Comparison of ENCODE assay signal across 12 mouse cellular contexts in the genomic region with DNA sequence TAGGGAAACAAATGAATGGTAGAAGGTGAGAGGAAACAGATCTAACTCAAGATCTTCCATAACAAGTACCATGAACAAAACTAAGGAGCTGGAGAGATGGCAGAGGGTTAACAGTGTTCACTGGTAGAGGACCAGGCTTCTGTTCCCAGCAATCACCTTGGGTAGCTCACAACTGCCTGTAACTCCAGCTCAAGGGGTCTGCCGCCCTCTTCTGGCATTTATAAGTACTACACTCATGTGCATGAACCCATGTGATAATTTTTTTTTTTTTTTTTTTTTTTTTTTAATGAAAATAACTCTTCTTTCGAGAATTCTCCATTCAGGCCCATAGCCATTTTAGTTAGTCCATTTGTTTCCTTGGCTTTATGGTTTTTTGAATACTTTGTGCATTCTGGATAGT.
A peak's percentile ranks its signal among the peaks of the same experiment; 100 is the strongest.
DNase-seq lines count a peak whose midpoint lies in the region; ATAC-seq and TF ChIP-seq lines count a peak whose summit lies in the region.
"Had no signal": no experiment of that assay in that cellular context is flagged by ENCODE, and none has a peak within 500 bp of the region (broad histone marks: within the 10 kb centered on the region; RNA-seq: fewer than 3 reads in every experiment).

No protein-coding gene starts in this region.

- H3K4me2 ChIP-seq in embryonic facial prominence, embryonic 11.5 days (ENCODE audit: low read depth, low read length): no peak overlapping the region
- no peak overlapping the region for H3K4me2 ChIP-seq in lung, embryonic 14.5 days
- H3K4me2 ChIP-seq: embryonic facial prominence, embryonic 12.5 days; neural tube, embryonic 13.5 days had no signal

- H3K27ac ChIP-seq in embryonic facial prominence, embryonic 11.5 days (replicated peaks; ENCODE audit: low read depth, low read length): no peak overlapping the region
- H3K27ac ChIP-seq in embryonic facial prominence, embryonic 10.5 days (replicated peaks): no peak overlapping the region
- no peak overlapping the region for H3K27ac ChIP-seq in lung, embryonic 14.5 days (ENCODE audit: low read depth)
- H3K27ac ChIP-seq: embryonic facial prominence, embryonic 12.5 days; neural tube, embryonic 13.5 days had no signal

- H3K9me3 ChIP-seq in embryonic facial prominence, embryonic 11.5 days (replicated peaks; ENCODE audit: control insufficient read depth, low read length): no peaks in the 10 kb centered on the region
- H3K9me3 ChIP-seq in embryonic facial prominence, embryonic 10.5 days: no peaks in the 10 kb centered on the region
- no peaks in the 10 kb centered on the region for H3K9me3 ChIP-seq in lung, embryonic 14.5 days (ENCODE audit: low read depth, low read length)
- H3K9me3 ChIP-seq: embryonic facial prominence, embryonic 12.5 days; neural tube, embryonic 13.5 days had no signal

- no peaks in the 10 kb centered on the region for H3K36me3 ChIP-seq in embryonic facial prominence, embryonic 11.5 days (replicated peaks; ENCODE audit: control insufficient read depth, insufficient read depth, low read depth, low read length)
- no peaks in the 10 kb centered on the region for H3K36me3 ChIP-seq in embryonic facial prominence, embryonic 10.5 days (replicated peaks)
- no peaks in the 10 kb centered on the region for H3K36me3 ChIP-seq in lung, embryonic 14.5 days (ENCODE audit: insufficient read depth)
- no peaks in the 10 kb centered on the region for H3K36me3 ChIP-seq in splenic B cell, adult 2 months (ENCODE audit: control insufficient read depth, insufficient read depth, low read length, poor library complexity, severe bottlenecking)
- H3K36me3 ChIP-seq: embryonic facial prominence, embryonic 12.5 days; neural tube, embryonic 13.5 days had no signal

- no peak overlapping the region for H3K9ac ChIP-seq in embryonic facial prominence, embryonic 11.5 days (replicated peaks; ENCODE audit: low read length)
- no peak overlapping the region for H3K9ac ChIP-seq in lung, embryonic 14.5 days
- H3K9ac ChIP-seq: embryonic facial prominence, embryonic 12.5 days; neural tube, embryonic 13.5 days had no signal

- H3K27me3 ChIP-seq in embryonic facial prominence, embryonic 11.5 days (ENCODE audit: control insufficient read depth, insufficient read depth, low read length): no peaks in the 10 kb centered on the region
- H3K27me3 ChIP-seq in embryonic facial prominence, embryonic 10.5 days (replicated peaks; ENCODE audit: low read depth, poor library complexity, severe bottlenecking): no peaks in the 10 kb centered on the region
- H3K27me3 ChIP-seq in lung, embryonic 14.5 days (ENCODE audit: insufficient read depth, low read length): no peaks in the 10 kb centered on the region
- H3K27me3 ChIP-seq in splenic B cell, adult 2 months (ENCODE audit: control insufficient read depth, insufficient read depth, low read length, poor library complexity, severe bottlenecking): no peaks in the 10 kb centered on the region
- H3K27me3 ChIP-seq: embryonic facial prominence, embryonic 12.5 days; neural tube, embryonic 13.5 days had no signal

- WGBS in embryonic facial prominence, embryonic 11.5 days: 51% methylated on average over 2 of the region's 2 CpGs
- WGBS in embryonic facial prominence, embryonic 10.5 days: 42% methylated on average over 2 of the region's 2 CpGs
- WGBS in lung, embryonic 14.5 days: 52% methylated on average over 2 of the region's 2 CpGs

- no peak overlapping the region for H3K4me3 ChIP-seq in embryonic facial prominence, embryonic 11.5 days (ENCODE audit: low read depth, low read length)
- no peak overlapping the region for H3K4me3 ChIP-seq in embryonic facial prominence, embryonic 10.5 days
- no peak overlapping the region for H3K4me3 ChIP-seq in lung, embryonic 14.5 days (ENCODE audit: low read depth, low read length)
- H3K4me3 ChIP-seq: embryonic facial prominence, embryonic 12.5 days; neural tube, embryonic 13.5 days had no signal

- ATAC-seq in embryonic facial prominence, embryonic 11.5 days (replicated peaks; ENCODE audit: insufficient number of reproducible peaks, low FRiP score, low TSS enrichment, low read depth): no peak
- no peak for ATAC-seq in lung, embryonic 14.5 days (ENCODE audit: insufficient read depth)

- no peaks in the 10 kb centered on the region for H3K4me1 ChIP-seq in embryonic facial prominence, embryonic 11.5 days (ENCODE audit: control insufficient read depth, insufficient read depth, low read length)
- H3K4me1 ChIP-seq in embryonic facial prominence, embryonic 10.5 days: no peaks in the 10 kb centered on the region
- H3K4me1 ChIP-seq in lung, embryonic 14.5 days (ENCODE audit: insufficient read depth): no peaks in the 10 kb centered on the region
- H3K4me1 ChIP-seq: embryonic facial prominence, embryonic 12.5 days; neural tube, embryonic 13.5 days had no signal

- DNase-seq in embryonic facial prominence, embryonic 11.5 days (ENCODE audit: low spot score): peak; percentile 3
- no peak for DNase-seq in embryonic facial prominence, embryonic 10.5 days (ENCODE audit: low spot score)
- DNase-seq in lung, embryonic 14.5 days: peak; percentile 17
- DNase-seq in lung, postnatal 10 days: no peak
- DNase-seq in NIH3T3 (ENCODE audit: low read depth): peak; percentile 40
- peak; percentile 23 for DNase-seq in splenic B cell, adult 2 months (ENCODE audit: low read depth, low spot score)
- DNase-seq in right cerebral cortex, postnatal 14 days: no peak
- no peak for DNase-seq in cerebellum, adult 18-20 months
- DNase-seq: heart, postnatal 14 days; kidney, postnatal 14 days had no signal

- TF ChIP-seq CTCF in lung, embryonic 14.5 days (IDR thresholded peaks at IDR 0.05; ENCODE audit: low read depth): peak; percentile 49

Comparison
In these comparisons a context has a peak if more than half of its experiments do, and no peak if none do; other contexts are left out.
1. DNase-seq: peak in embryonic facial prominence, embryonic 11.5 days (single experiment), lung, embryonic 14.5 days (single experiment), NIH3T3 (single experiment) and splenic B cell, adult 2 months (single experiment); none in embryonic facial prominence, embryonic 10.5 days (single experiment), lung, postnatal 10 days (single experiment), right cerebral cortex, postnatal 14 days (single experiment) and cerebellum, adult 18-20 months (0 of 2).